Comparison of ENCODE assay signal across 8 mouse cellular contexts in the genomic region with DNA sequence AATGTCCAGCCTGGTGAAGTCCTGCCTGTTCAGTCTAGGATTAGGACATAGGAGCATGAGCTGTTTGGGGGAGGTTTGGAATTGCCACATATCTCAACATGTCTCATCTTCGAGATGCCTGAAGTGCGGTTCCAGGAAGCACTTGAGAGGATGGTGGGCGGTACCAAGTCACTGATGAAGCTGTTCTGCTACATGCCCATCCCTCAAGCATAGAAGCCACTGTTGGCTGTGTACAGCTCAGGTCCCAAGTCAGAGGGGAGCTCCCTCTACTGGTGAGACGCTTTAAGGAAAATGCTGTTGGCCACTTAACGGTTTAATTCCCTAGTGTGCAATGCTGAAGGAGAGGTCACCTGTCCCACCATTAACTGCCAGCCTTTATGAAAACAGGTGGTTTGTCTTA. TPM values are rescaled to one million over a fixed set of nuclear protein-coding genes. Genes with fewer than 3 reads are reported as not detected.
DNase-seq lines count a peak whose midpoint lies in the region; ATAC-seq and TF ChIP-seq lines count a peak whose summit lies in the region.

No protein-coding gene starts in this region.

- TF ChIP-seq POLR2A in cortical plate, adult 2 months (IDR thresholded peaks at IDR 0.05; ENCODE audit: extremely low read depth, insufficient read depth, low read length) = no peak

- 15% methylated on average over 5 of the region's 5 CpGs for WGBS in kidney, embryonic 16.5 days
- WGBS in neural tube, embryonic 15.5 days = 17% methylated on average over 5 of the region's 5 CpGs

- no peak overlapping the region for H3K9ac ChIP-seq in kidney, embryonic 16.5 days (replicated peaks; ENCODE audit: low read length)
- no peak overlapping the region for H3K9ac ChIP-seq in neural tube, embryonic 15.5 days (replicated peaks)

- peak; percentile 84 for TF ChIP-seq CTCF in cortical plate, adult 2 months (IDR thresholded peaks at IDR 0.05; ENCODE audit: extremely low read depth, insufficient read depth, low read length)

- peak; percentile 63; the same call in 1 of the 2 replicates for ATAC-seq in kidney, embryonic 16.5 days (ENCODE audit: low FRiP score, low TSS enrichment)
- peak; percentile 38; the same call in 1 of the 2 replicates for ATAC-seq in neural tube, embryonic 15.5 days (ENCODE audit: low FRiP score)

- peaks cover 8% of the 10 kb centered on the region; the same call in 1 of the 2 replicates for H3K4me1 ChIP-seq in cortical plate, adult 2 months (ENCODE audit: control insufficient read depth, insufficient read depth, low read length)
- H3K4me1 ChIP-seq in kidney, embryonic 16.5 days (ENCODE audit: insufficient read depth, low read length) = no peaks in the 10 kb centered on the region
- no peaks in the 10 kb centered on the region for H3K4me1 ChIP-seq in neural tube, embryonic 15.5 days

- H3K4me2 ChIP-seq in kidney, embryonic 16.5 days (replicated peaks; ENCODE audit: low read depth, low read length) = no peak overlapping the region
- no peak overlapping the region for H3K4me2 ChIP-seq in neural tube, embryonic 15.5 days

- H3K36me3 ChIP-seq in kidney, embryonic 16.5 days (ENCODE audit: insufficient read depth, low read length) = no peaks in the 10 kb centered on the region
- no peaks in the 10 kb centered on the region for H3K36me3 ChIP-seq in neural tube, embryonic 15.5 days

- peak; percentile 79 to 80 for DNase-seq in B cell, adult 2 months
- peak; percentile 66 for DNase-seq in Muller cell, postnatal 12 days (ENCODE audit: inconsistent ontology term)
- peak; percentile 13 to 27 for DNase-seq in heart, adult 9 months (ENCODE audit: low spot score in 2 of 2)
- DNase-seq in lung, adult 18-20 months = peak; percentile 79 to 88
- DNase-seq in thymus, postnatal 4 days = peak; percentile 66

- H3K9me3 ChIP-seq in kidney, embryonic 16.5 days (ENCODE audit: low read length) = no peaks in the 10 kb centered on the region
- no peaks in the 10 kb centered on the region for H3K9me3 ChIP-seq in neural tube, embryonic 15.5 days (replicated peaks)

- no peaks in the 10 kb centered on the region for H3K27me3 ChIP-seq in kidney, embryonic 16.5 days (ENCODE audit: insufficient read depth, low read length)
- no peaks in the 10 kb centered on the region for H3K27me3 ChIP-seq in neural tube, embryonic 15.5 days (replicated peaks)

- H3K27ac ChIP-seq in cortical plate, adult 2 months (ENCODE audit: insufficient read depth, low read length) = no peak overlapping the region
- no peak overlapping the region for H3K27ac ChIP-seq in kidney, embryonic 16.5 days (ENCODE audit: low read length)
- no peak overlapping the region for H3K27ac ChIP-seq in neural tube, embryonic 15.5 days (replicated peaks)

- no peak overlapping the region for H3K4me3 ChIP-seq in cortical plate, adult 2 months (ENCODE audit: insufficient read depth, low read length)
- no peak overlapping the region for H3K4me3 ChIP-seq in kidney, embryonic 16.5 days (ENCODE audit: low read length)
- no peak overlapping the region for H3K4me3 ChIP-seq in neural tube, embryonic 15.5 days (replicated peaks)

RNA-seq across cellular contexts. Expression of gene Tmem243, which starts 11.3 kb away (rescaled TPM):
- polyA plus RNA-seq in cortical plate, adult 2 months (2012; rRNA removed) = 20.0 and 22.7 TPM in 2 replicates
- polyA plus RNA-seq in kidney, embryonic 16.5 days (2015; fragmentation: Nextera tagmentation; extraction: Ambion mirVana) = 11.6 and 18.6 TPM in 2 replicates
- 11.5 and 12.7 TPM in 2 replicates for polyA plus RNA-seq in neural tube, embryonic 15.5 days (2015; fragmentation: Nextera tagmentation; extraction: Ambion mirVana)

RNA-seq across cellular contexts. Expression of gene Dmtf1, which starts 49.8 kb away (rescaled TPM):
- polyA plus RNA-seq in cortical plate, adult 2 months (2012; rRNA removed) = 63.4 and 67.7 TPM in 2 replicates
- 43.9 and 48.9 TPM in 2 replicates for polyA plus RNA-seq in kidney, embryonic 16.5 days (2015; fragmentation: Nextera tagmentation; extraction: Ambion mirVana)
- polyA plus RNA-seq in neural tube, embryonic 15.5 days (2015; fragmentation: Nextera tagmentation; extraction: Ambion mirVana) = 49.7 and 52.7 TPM in 2 replicates

Comparison
In these comparisons a context has a peak if more than half of its experiments do, and no peak if none do; other contexts are left out.
1. DNase-seq: peak in every context shown above with its lines; median percentile 84 in lung, adult 18-20 months; 80 in B cell, adult 2 months; 66 in Muller cell, postnatal 12 days; 66 in thymus, postnatal 4 days; 20 in heart, adult 9 months.